Mouse (Mus musculus): ENCODE data around the gene Vpreb1. TPM values are rescaled to one million over a fixed set of nuclear protein-coding genes. Genes with fewer than 3 reads are reported as not detected.

The Vpreb1 gene
- polyA plus RNA-seq, 1 experiment from 2014 or later = 15.4 TPM

DNA sequence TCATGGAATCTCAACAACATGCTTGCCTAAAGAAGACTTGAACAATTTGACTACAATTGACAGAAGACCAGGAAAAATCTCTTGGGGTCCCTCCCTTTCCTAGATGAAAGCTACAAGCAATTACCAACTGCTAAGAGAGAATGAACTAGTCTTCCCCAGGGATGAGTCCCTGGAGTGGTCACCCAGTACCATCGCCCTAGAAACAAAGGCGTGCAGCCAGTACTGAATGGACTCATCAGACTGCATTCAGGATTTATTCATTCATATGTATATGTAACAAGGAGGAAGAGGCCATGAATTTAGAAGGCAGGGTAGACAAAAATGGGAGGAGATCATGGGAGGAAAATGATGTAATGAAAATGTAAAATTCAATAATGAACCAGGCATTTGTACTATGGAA is 44.4 kb downstream of the Vpreb1 start:
- Histone ChIP-seq H3K4me1 (ENCODE audit: control insufficient read depth, low read depth, low read length) (peaks cover 7% of the 10 kb centered on the region), H3K27me3 (ENCODE audit: control insufficient read depth, insufficient read depth, low read depth, low read length) (no peaks in the 10 kb centered on the region), H3K4me2 (ENCODE audit: low read depth, low read length) (no peak overlapping the region), H3K36me3 (ENCODE audit: control insufficient read depth, insufficient read depth) (no peaks in the 10 kb centered on the region), H3K9ac (ENCODE audit: low read depth, low read length) (no peak overlapping the region), H3K27ac (ENCODE audit: low read length) (no peak overlapping the region), H3K9me3 (replicated peaks; ENCODE audit: control insufficient read depth, low read length) (no peaks in the 10 kb centered on the region), H3K4me3 (ENCODE audit: low read depth, low read length) (no peak overlapping the region)
- 75% methylated on average over 2 of the region's 2 CpGs for WGBS (ENCODE audit: insufficient replicate concordance)
- no peak for ATAC-seq (ENCODE audit: low read depth)

DNA sequence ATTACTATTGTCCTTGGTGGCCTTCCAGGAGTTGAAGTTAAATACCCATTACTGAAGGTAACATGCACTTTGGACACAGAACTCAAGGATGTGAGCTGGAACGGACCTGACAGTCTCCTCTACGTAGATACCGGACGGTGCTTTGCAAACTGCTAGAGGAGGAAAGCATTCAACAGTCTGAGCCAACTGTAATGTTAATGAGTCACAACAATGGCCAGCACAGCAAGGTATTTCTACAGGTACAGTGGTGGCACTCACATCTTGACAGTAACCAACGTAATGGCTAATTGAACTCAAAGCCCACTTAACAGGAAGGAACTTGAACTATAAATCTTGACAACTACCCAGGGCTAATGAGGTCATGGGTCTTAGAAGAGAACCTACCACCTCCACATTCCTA is 45.2 kb downstream of the Vpreb1 start:
- H3K4me2 ChIP-seq (ENCODE audit: low read depth, low read length) = no peak overlapping the region
- H3K27me3 ChIP-seq (ENCODE audit: control insufficient read depth, insufficient read depth, low read depth, low read length) = no peaks in the 10 kb centered on the region
- no peaks in the 10 kb centered on the region for H3K36me3 ChIP-seq (ENCODE audit: control insufficient read depth, insufficient read depth)
- H3K4me3 ChIP-seq (ENCODE audit: low read depth, low read length) = no peak overlapping the region
- ATAC-seq (ENCODE audit: low read depth) = no peak
- H3K4me1 ChIP-seq (ENCODE audit: control insufficient read depth, low read depth, low read length) = peaks cover 7% of the 10 kb centered on the region
- 50% methylated on average over 5 of the region's 5 CpGs for WGBS (ENCODE audit: insufficient replicate concordance)
- no peaks in the 10 kb centered on the region for H3K9me3 ChIP-seq (replicated peaks; ENCODE audit: control insufficient read depth, low read length)
- no peak overlapping the region for H3K27ac ChIP-seq (ENCODE audit: low read length)
- no peak overlapping the region for H3K9ac ChIP-seq (ENCODE audit: low read depth, low read length)

Other genes with a start within 250 kb of the Vpreb1 start
- gene Olfr19, start 194.4 kb downstream of the Vpreb1 start, polyA plus RNA-seq (2015; fragmentation: Nextera tagmentation; extraction: Ambion mirVana) = not detected in 2 replicates
- not detected in 2 replicates for gene Spag6l, start 41.4 kb downstream of the Vpreb1 start, polyA plus RNA-seq (2015; fragmentation: Nextera tagmentation; extraction: Ambion mirVana)
- gene Igll1, start 6.9 kb downstream of the Vpreb1 start, polyA plus RNA-seq (2015; fragmentation: Nextera tagmentation; extraction: Ambion mirVana) = 17.5 and 20.5 TPM in 2 replicates
- 19.3 and 22.6 TPM in 2 replicates for gene Top3b, start 107 bp downstream of the Vpreb1 start, polyA plus RNA-seq (2015; fragmentation: Nextera tagmentation; extraction: Ambion mirVana)
- gene Ppm1f, start 25.6 kb upstream of the Vpreb1 start, polyA plus RNA-seq (2015; fragmentation: Nextera tagmentation; extraction: Ambion mirVana) = 7.5 and 8.1 TPM in 2 replicates
- 72.0 and 74.9 TPM in 2 replicates for gene Mapk1, start 112.5 kb upstream of the Vpreb1 start, polyA plus RNA-seq (2015; fragmentation: Nextera tagmentation; extraction: Ambion mirVana)
- gene Ypel1, start 198.9 kb upstream of the Vpreb1 start, polyA plus RNA-seq (2015; fragmentation: Nextera tagmentation; extraction: Ambion mirVana) = 0.68 and 0.93 TPM in 2 replicates
- gene Ppil2, start 240.4 kb upstream of the Vpreb1 start, polyA plus RNA-seq (2015; fragmentation: Nextera tagmentation; extraction: Ambion mirVana) = 52.5 and 55.9 TPM in 2 replicates